Mouse (Mus musculus): ENCODE results near the gene Plxnd1. TPM values are rescaled to one million over a fixed set of nuclear protein-coding genes. Genes with fewer than 3 reads are reported as not detected.
A peak's percentile ranks its signal among the peaks of the same experiment; 100 is the strongest.

Gene Plxnd1
- polyA plus RNA-seq, 1 experiment from 2014 or later = 42.3 TPM

DNA sequence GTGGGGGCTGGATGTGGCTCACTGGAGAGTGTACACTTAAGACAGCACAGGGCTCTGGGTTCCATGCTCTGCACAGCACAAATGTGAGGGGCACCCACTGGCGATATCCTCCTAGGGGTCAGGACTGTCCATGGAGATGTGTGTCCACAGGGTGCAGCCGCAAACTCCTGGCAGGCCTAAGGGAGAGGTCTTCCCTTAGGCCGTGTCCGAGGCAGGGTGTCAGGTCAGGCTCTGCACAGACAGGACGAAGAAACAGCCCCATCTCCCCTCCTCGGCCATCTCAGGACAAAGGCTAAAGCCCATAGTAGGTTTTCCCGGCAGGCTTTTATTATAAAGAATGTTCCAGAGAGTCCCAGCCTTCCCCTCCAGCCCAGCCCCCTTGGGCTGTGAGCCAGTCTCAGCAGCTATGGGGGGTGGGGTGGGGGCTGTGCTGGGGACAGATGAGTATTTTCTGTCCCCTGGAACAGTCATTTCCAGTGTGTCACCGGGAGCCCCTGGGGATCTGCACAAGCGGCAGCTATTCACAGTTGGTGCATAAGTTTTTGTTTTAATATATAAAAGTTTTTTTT lies 40.2 kb downstream of the Plxnd1 start:
- DNase-seq (ENCODE audit: low spot score) (peak; percentile 58), ATAC-seq (replicated peaks; ENCODE audit: low FRiP score, low read depth) (no peak)
- Histone ChIP-seq H3K4me3 (replicated peaks; ENCODE audit: low read depth, low read length) (no peak overlapping the region), H3K27me3 (ENCODE audit: insufficient read depth, low read length) (no peaks in the 10 kb centered on the region), H3K4me2 (ENCODE audit: low read length) (no peak overlapping the region), H3K9ac (ENCODE audit: low read depth, low read length) (no peak overlapping the region), H3K36me3 (ENCODE audit: insufficient read depth, low read length) (peaks cover 22% of the 10 kb centered on the region), H3K9me3 (replicated peaks; ENCODE audit: low read length) (no peaks in the 10 kb centered on the region), H3K27ac (peak overlapping the region; percentile 50; the same call in 1 of the 2 replicates), H3K4me1 (replicated peaks; ENCODE audit: insufficient read depth, low read length) (peaks cover 17% of the 10 kb centered on the region)
- TF ChIP-seq CTCF (IDR thresholded peaks at IDR 0.05; ENCODE audit: low read depth) = no peak
- WGBS = 74% methylated on average over 9 of the region's 9 CpGs

DNA sequence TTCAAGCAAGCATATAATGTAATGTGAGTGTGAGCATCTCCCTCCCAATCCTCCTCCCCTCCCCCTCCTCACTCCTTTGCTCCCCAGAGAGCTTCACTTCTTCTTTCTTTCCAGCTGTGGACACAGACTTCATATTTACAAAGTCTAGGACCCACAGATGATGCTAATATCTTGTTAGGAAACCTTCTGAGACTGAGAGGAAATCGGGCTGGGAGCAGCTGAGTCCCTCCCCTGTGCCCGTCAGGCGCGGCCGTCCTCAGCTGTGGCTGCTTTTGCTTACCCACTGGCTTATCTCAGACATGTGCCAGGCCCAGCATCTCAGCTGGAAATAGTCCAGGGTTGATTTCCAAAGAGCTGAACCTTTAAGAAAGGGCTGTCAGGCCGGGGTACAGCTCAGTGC lies 48.4 kb downstream of the Plxnd1 start:
- Histone ChIP-seq H3K27me3 (ENCODE audit: insufficient read depth, low read length) (no peaks in the 10 kb centered on the region), H3K4me3 (replicated peaks; ENCODE audit: low read depth, low read length) (no peak overlapping the region), H3K36me3 (ENCODE audit: insufficient read depth, low read length) (no peaks in the 10 kb centered on the region), H3K27ac (no peak overlapping the region), H3K9ac (ENCODE audit: low read depth, low read length) (no peak overlapping the region), H3K4me1 (replicated peaks; ENCODE audit: insufficient read depth, low read length) (no peaks in the 10 kb centered on the region), H3K9me3 (replicated peaks; ENCODE audit: low read length) (no peaks in the 10 kb centered on the region), H3K4me2 (ENCODE audit: low read length) (no peak overlapping the region)
- TF ChIP-seq CTCF (IDR thresholded peaks at IDR 0.05; ENCODE audit: low read depth) = no peak
- DNase-seq (ENCODE audit: low spot score) (no peak), ATAC-seq (replicated peaks; ENCODE audit: low FRiP score, low read depth) (no peak)
- WGBS = 55% methylated on average over 6 of the region's 6 CpGs

DNA sequence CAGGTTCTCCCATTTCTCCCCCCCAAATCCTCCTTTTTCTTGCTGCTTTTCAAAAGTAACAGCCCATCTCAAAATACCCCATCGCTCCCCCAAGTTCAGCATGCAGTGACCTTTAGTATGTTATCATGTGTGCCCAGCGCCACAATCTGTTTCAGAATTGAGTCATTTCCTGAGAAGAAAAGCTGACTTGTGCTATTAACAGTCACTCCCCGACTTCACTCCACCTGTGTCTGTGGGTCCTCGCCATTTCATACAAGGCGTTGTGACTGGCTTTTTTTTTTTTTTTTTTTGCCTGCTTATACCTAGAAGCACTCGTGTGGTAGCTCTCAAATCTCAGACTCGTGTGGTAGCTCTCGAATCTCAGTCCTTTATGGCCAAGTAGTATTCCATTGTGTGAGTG lies 49.2 kb downstream of the Plxnd1 start:
- ATAC-seq (replicated peaks; ENCODE audit: low FRiP score, low read depth) (no peak), DNase-seq (ENCODE audit: low spot score) (no peak)
- Histone ChIP-seq H3K9me3 (replicated peaks; ENCODE audit: low read length) (no peaks in the 10 kb centered on the region), H3K4me2 (ENCODE audit: low read length) (no peak overlapping the region), H3K4me1 (replicated peaks; ENCODE audit: insufficient read depth, low read length) (no peaks in the 10 kb centered on the region), H3K4me3 (replicated peaks; ENCODE audit: low read depth, low read length) (no peak overlapping the region), H3K36me3 (ENCODE audit: insufficient read depth, low read length) (no peaks in the 10 kb centered on the region), H3K27me3 (ENCODE audit: insufficient read depth, low read length) (no peaks in the 10 kb centered on the region), H3K9ac (ENCODE audit: low read depth, low read length) (no peak overlapping the region), H3K27ac (no peak overlapping the region)
- no peak for TF ChIP-seq CTCF (IDR thresholded peaks at IDR 0.05; ENCODE audit: low read depth)
- 80% methylated on average over 8 of the region's 8 CpGs for WGBS

DNA sequence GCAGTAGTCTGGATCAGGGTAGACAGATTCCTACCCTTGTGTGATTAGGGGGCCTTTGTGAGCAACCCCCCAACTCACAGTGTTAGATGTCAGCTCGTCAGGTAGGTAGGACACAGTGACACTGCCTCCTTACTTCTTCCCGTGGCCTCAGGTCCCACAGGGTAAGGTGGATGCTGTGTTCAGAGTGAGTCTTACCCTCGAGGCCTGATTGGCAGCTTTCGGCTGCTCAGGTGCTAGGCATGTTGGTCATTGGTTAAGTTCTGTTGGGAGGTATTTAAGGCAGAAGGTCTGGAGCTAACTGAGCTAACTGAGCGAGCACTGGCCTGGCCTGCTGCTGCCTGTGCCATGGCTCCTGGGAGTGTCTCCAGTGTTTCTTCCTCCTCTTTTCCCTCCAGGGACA lies 50.2 kb downstream of the Plxnd1 start, which contains the start of gene H1foo:
Gene H1foo, plus strand, starts transcription at position 301 of the 400 bp plus-strand sequence.
- ATAC-seq (replicated peaks; ENCODE audit: low FRiP score, low read depth) (no peak), DNase-seq (ENCODE audit: low spot score) (no peak)
- no peaks in the 10 kb centered on the region for H3K9me3 ChIP-seq (replicated peaks; ENCODE audit: low read length)
- no peaks in the 10 kb centered on the region for H3K27me3 ChIP-seq (ENCODE audit: insufficient read depth, low read length)
- H3K4me1 ChIP-seq (replicated peaks; ENCODE audit: insufficient read depth, low read length) = no peaks in the 10 kb centered on the region
- TF ChIP-seq CTCF (IDR thresholded peaks at IDR 0.05; ENCODE audit: low read depth) = no peak
- WGBS = 87% methylated on average over 5 of the region's 5 CpGs
- H3K27ac ChIP-seq = no peak within 1 kb of the TSS
- no peak within 1 kb of the TSS for H3K4me3 ChIP-seq (replicated peaks; ENCODE audit: low read depth, low read length)
- no peak within 1 kb of the TSS for H3K4me2 ChIP-seq (ENCODE audit: low read length)
- no peaks in the 10 kb centered on the region for H3K36me3 ChIP-seq (ENCODE audit: insufficient read depth, low read length)
- no peak within 1 kb of the TSS for H3K9ac ChIP-seq (ENCODE audit: low read depth, low read length)

DNA sequence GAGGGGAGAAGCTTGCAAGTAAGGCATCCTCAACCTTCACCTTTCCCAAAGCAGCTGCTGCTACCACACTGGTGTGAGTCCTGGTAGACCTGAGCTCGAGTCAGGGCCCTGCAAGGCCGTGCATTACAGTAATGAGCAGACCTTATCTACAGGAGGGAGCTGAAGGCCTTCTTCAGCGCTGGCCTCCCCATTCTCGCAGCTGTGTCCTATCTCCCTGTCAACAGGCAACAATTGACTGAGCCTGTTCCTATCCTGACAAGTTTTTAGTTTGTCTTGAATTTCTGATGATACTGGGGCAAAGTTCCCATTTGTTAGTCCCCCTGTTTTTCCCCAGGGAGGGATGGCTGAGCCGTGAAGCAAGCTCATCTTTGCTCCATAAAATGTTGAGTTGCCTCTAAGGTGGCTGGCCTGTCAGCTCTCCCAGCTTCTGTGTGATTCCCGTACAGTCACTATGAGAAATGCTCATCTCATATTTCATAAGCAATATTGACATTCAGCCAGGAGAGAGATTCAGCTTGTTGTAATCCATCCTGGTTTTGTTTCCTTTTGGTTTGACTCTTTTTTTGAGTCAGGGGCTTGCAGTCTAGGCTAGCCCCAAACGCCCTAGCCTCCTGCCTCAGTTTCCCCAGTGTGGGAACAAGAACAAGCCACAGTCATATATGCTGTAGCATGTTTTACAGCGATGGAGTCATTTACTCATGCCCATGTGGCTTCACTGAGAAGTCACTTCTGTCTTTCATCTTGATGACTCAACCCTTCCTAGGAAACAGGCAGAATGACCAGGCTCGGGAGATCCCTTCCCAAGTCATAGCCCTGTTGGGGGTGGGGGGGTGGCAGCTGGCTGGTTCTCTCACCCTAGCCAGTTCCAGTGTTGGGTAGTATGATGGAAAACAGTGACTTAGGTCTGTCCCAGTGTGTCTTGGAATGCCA lies 51.0 kb downstream of the Plxnd1 start:
- H3K4me3 ChIP-seq (replicated peaks; ENCODE audit: low read depth, low read length) = no peak overlapping the region
- H3K4me1 ChIP-seq (replicated peaks; ENCODE audit: insufficient read depth, low read length) = no peaks in the 10 kb centered on the region
- ATAC-seq (replicated peaks; ENCODE audit: low FRiP score, low read depth) (no peak), DNase-seq (ENCODE audit: low spot score) (no peak)
- no peak for TF ChIP-seq CTCF (IDR thresholded peaks at IDR 0.05; ENCODE audit: low read depth)
- H3K27ac ChIP-seq = no peak overlapping the region
- no peaks in the 10 kb centered on the region for H3K36me3 ChIP-seq (ENCODE audit: insufficient read depth, low read length)
- no peaks in the 10 kb centered on the region for H3K9me3 ChIP-seq (replicated peaks; ENCODE audit: low read length)
- H3K4me2 ChIP-seq (ENCODE audit: low read length) = no peak overlapping the region
- no peaks in the 10 kb centered on the region for H3K27me3 ChIP-seq (ENCODE audit: insufficient read depth, low read length)
- H3K9ac ChIP-seq (ENCODE audit: low read depth, low read length) = no peak overlapping the region
- 69% methylated on average over 9 of the region's 9 CpGs for WGBS

DNA sequence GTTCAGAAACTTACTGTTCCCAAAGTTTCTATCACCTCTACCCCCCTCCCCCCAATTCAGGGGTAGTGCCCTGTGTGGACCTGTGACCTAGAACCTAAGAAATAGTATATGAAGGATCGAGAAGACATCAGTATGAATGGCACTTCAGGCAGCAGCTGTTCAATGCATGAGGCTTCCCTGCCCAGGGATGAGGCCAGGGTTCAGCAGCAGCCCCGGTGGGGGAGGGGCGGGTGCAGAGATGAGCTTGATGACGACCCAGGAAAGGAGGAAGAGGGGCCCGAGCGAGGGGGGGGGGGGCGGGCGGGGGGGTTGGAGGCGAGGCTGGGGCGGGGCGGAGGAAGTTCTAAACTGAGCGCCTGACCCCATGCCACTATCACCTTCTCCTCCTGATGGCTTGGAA lies 53.7 kb downstream of the Plxnd1 start:
- H3K27me3 ChIP-seq (ENCODE audit: insufficient read depth, low read length) = no peaks in the 10 kb centered on the region
- no peak overlapping the region for H3K4me2 ChIP-seq (ENCODE audit: low read length)
- no peaks in the 10 kb centered on the region for H3K4me1 ChIP-seq (replicated peaks; ENCODE audit: insufficient read depth, low read length)
- no peak for ATAC-seq (replicated peaks; ENCODE audit: low FRiP score, low read depth)
- no peak for TF ChIP-seq CTCF (IDR thresholded peaks at IDR 0.05; ENCODE audit: low read depth)
- WGBS = 19% methylated on average over 4 of the region's 12 CpGs
- no peak for DNase-seq (ENCODE audit: low spot score)
- H3K36me3 ChIP-seq (ENCODE audit: insufficient read depth, low read length) = no peaks in the 10 kb centered on the region
- H3K4me3 ChIP-seq (replicated peaks; ENCODE audit: low read depth, low read length) = no peak overlapping the region
- no peaks in the 10 kb centered on the region for H3K9me3 ChIP-seq (replicated peaks; ENCODE audit: low read length)
- H3K9ac ChIP-seq (ENCODE audit: low read depth, low read length) = no peak overlapping the region
- H3K27ac ChIP-seq = no peak overlapping the region

Measured in kidney, postnatal 0 days (tissue).